In genomic region chr17:52712319-52712718, GRCm38 (mm10) we compare ENCODE assay signal across 17 mouse cellular contexts.
A peak's percentile ranks its signal among the peaks of the same experiment; 100 is the strongest.
DNase-seq lines count a peak whose midpoint lies in the region; ATAC-seq and TF ChIP-seq lines count a peak whose summit lies in the region.
"Had no signal": no experiment of that assay in that cellular context is flagged by ENCODE, and none has a peak within 500 bp of the region (broad histone marks: within the 10 kb centered on the region; RNA-seq: fewer than 3 reads in every experiment).

No protein-coding gene starts in this region.

- H3K27ac ChIP-seq in kidney, embryonic 14.5 days (ENCODE audit: low read depth, low read length) = no peak overlapping the region
- H3K27ac ChIP-seq: liver, embryonic 15.5 days; midbrain, embryonic 10.5 days; neural tube, embryonic 12.5 days; stomach, embryonic 15.5 days had no signal

- CTCF ChIA-PET in Patski (lab: Charles Lee) = interaction anchor here (0.9 kb wide), 1 partner anchor 14 kb away, joined by 3 read pairs; no protein-coding TSS in a partner anchor

- H3K27me3 ChIP-seq in kidney, embryonic 14.5 days (ENCODE audit: control insufficient read depth, insufficient read depth, low read length) = no peaks in the 10 kb centered on the region
- no peaks in the 10 kb centered on the region for H3K27me3 ChIP-seq in Patski
- H3K27me3 ChIP-seq: liver, embryonic 15.5 days; neural tube, embryonic 12.5 days; stomach, embryonic 15.5 days had no signal

- no peak for ATAC-seq in kidney, embryonic 14.5 days (ENCODE audit: low FRiP score, low TSS enrichment)
- ATAC-seq in Patski = peak; percentile 76

- in situ Hi-C loops in Patski (cut with MboI; ENCODE audit: low pct_unique_long_range_greater_than_20kb) = no loop called here

- POLR2A ChIA-PET in Patski (lab: Charles Lee) = no interaction called here

- no peak for TF ChIP-seq CTCF in Patski (IDR thresholded peaks at IDR 0.05)

- H3K4me3 ChIP-seq in kidney, embryonic 14.5 days (ENCODE audit: low read length) = no peak overlapping the region
- H3K4me3 ChIP-seq: liver, embryonic 15.5 days; midbrain, embryonic 10.5 days; neural tube, embryonic 12.5 days; stomach, embryonic 15.5 days had no signal

- DNase-seq in kidney, adult 11 months = peak; percentile 56
- DNase-seq in Patski (ENCODE audit: low read depth, low spot score) (no peak), liver (no peak)
- DNase-seq in embryo, embryonic 11 days = peak; percentile 6
- peak; percentile 13 for DNase-seq in kidney, postnatal 14 days
- DNase-seq in yolk sac, embryonic 10.5 days (ENCODE audit: low spot score) = no peak
- DNase-seq: adrenal gland, postnatal 25 days; cerebellum, postnatal 25 days; gastrocnemius, postnatal 10 days; layer of hippocampus, postnatal 36 days; thymus, postnatal 14 days had no signal

- H3K9me3 ChIP-seq in kidney, embryonic 14.5 days (ENCODE audit: control insufficient read depth, low read length) = no peaks in the 10 kb centered on the region
- H3K9me3 ChIP-seq: liver, embryonic 15.5 days; midbrain, embryonic 10.5 days; neural tube, embryonic 12.5 days; stomach, embryonic 15.5 days had no signal

- no peak overlapping the region for H3K9ac ChIP-seq in kidney, embryonic 14.5 days (ENCODE audit: low read depth, low read length)
- H3K9ac ChIP-seq: liver, embryonic 15.5 days; neural tube, embryonic 12.5 days; stomach, embryonic 15.5 days had no signal

- H3K4me2 ChIP-seq in kidney, embryonic 14.5 days (replicated peaks; ENCODE audit: low read depth, low read length) = no peak overlapping the region
- H3K4me2 ChIP-seq: heart, embryonic 11.5 days; liver, embryonic 15.5 days; neural tube, embryonic 12.5 days; stomach, embryonic 15.5 days had no signal

- H3K36me3 ChIP-seq in kidney, embryonic 14.5 days (ENCODE audit: control insufficient read depth, insufficient read depth, low read length) = no peaks in the 10 kb centered on the region
- H3K36me3 ChIP-seq: liver, embryonic 15.5 days; midbrain, embryonic 10.5 days; neural tube, embryonic 12.5 days; stomach, embryonic 15.5 days had no signal

- H3K4me1 ChIP-seq in kidney, embryonic 14.5 days (ENCODE audit: control insufficient read depth, insufficient read depth, low read length) = no peaks in the 10 kb centered on the region
- H3K4me1 ChIP-seq: liver, embryonic 15.5 days; neural tube, embryonic 12.5 days; stomach, embryonic 15.5 days had no signal

- WGBS in kidney, embryonic 14.5 days = 5% methylated on average over 1 of the region's 1 CpGs

Comparison
In these comparisons a context has a peak if more than half of its experiments do, and no peak if none do; other contexts are left out.
1. DNase-seq: peak in kidney, adult 11 months (single experiment), embryo, embryonic 11 days (single experiment) and kidney, postnatal 14 days (single experiment); none in Patski (single experiment), yolk sac, embryonic 10.5 days (single experiment) and liver (single experiment).